8 mouse cellular contexts compared by ENCODE assay signal in genomic region chr3:121262521-121263204, GRCm38 (mm10). TPM values are rescaled to one million over a fixed set of nuclear protein-coding genes. Genes with fewer than 3 reads are reported as not detected.
DNase-seq lines count a peak whose midpoint lies in the region; ATAC-seq lines count a peak whose summit lies in the region.

No protein-coding gene starts in this region.

- H3K27me3 ChIP-seq in forebrain, embryonic 12.5 days: peaks cover 40% of the 10 kb centered on the region

- peak; percentile 14 for DNase-seq in NIH3T3 (ENCODE audit: low read depth)
- peak; percentile 53 to 64 for DNase-seq in heart, postnatal 36 days
- peak; percentile 25 to 36 for DNase-seq in left cerebral cortex, postnatal 14 days (ENCODE audit: low spot score in 2 of 2)
- DNase-seq in retina, postnatal 7 days (ENCODE audit: low read depth, low spot score): peak; percentile 41
- peak; percentile 47 to 59 for DNase-seq in urinary bladder, postnatal 36 days (ENCODE audit: low spot score in 2 of 2)

- peak overlapping the region; percentile 97 for H3K4me2 ChIP-seq in forebrain, embryonic 12.5 days

- peak; percentile 93 for ATAC-seq in forebrain, embryonic 12.5 days (ENCODE audit: low FRiP score)
- peak; percentile 42 for ATAC-seq in megakaryocyte, adult 5-6 weeks (ENCODE audit: poor library complexity, severe bottlenecking)

- intact Hi-C loops in heart, postnatal 36 days (cut with DNase I): no loop called here
- intact Hi-C loops in left cerebral cortex, postnatal 14 days (cut with DNase I): loop anchor here (5.0 kb wide), 1 partner anchor 90 kb away; the partner anchor contains the start of gene Rwdd3

- H3K4me1 ChIP-seq in brown adipose tissue, adult 24 weeks (ENCODE audit: control insufficient read depth, insufficient read depth, insufficient read length, low read length): no peaks in the 10 kb centered on the region
- H3K4me1 ChIP-seq in forebrain, embryonic 12.5 days: peaks cover 6% of the 10 kb centered on the region; the same call in 1 of the 2 replicates

- WGBS in forebrain, embryonic 12.5 days: under 1% methylated on average over 80 of the region's 97 CpGs

- peak overlapping the region; percentile 75 for H3K4me3 ChIP-seq in brown adipose tissue, adult 24 weeks (ENCODE audit: insufficient read depth, low read depth, low read length)
- H3K4me3 ChIP-seq in forebrain, embryonic 12.5 days (replicated peaks): peak overlapping the region; percentile 83

- H3K9ac ChIP-seq in forebrain, embryonic 12.5 days: peak overlapping the region; percentile 87

- H3K36me3 ChIP-seq in forebrain, embryonic 12.5 days (replicated peaks): no peaks in the 10 kb centered on the region

- H3K27ac ChIP-seq in brown adipose tissue, adult 24 weeks (replicated peaks; ENCODE audit: low read depth, low read length): no peak overlapping the region
- H3K27ac ChIP-seq in forebrain, embryonic 12.5 days: no peak overlapping the region

- no peaks in the 10 kb centered on the region for H3K9me3 ChIP-seq in forebrain, embryonic 12.5 days

RNA-seq across cellular contexts. Expression of gene Tmem56, which starts 20.2 kb away (rescaled TPM):
- polyA plus RNA-seq in brown adipose tissue, adult 24 weeks (2012; ENCODE audit: insufficient read depth, insufficient read length, missing spikeins): 2.8 and 8.4 TPM in 2 replicates
- polyA plus RNA-seq in forebrain, embryonic 12.5 days (2016; fragmentation: Nextera tagmentation; extraction: Ambion mirVana): 2.6 and 3.2 TPM in 2 replicates
- 1 to 10 TPM in 1 of 2 experiments, under 1 TPM in 1; 0.92 to 1.4 TPM for total RNA-seq in heart, postnatal 36 days (2021)
- total RNA-seq in left cerebral cortex, postnatal 14 days (2021): 10 to 100 TPM; 31.1 to 34.4 TPM
- total RNA-seq in megakaryocyte, adult 5-6 weeks (2015): 2.0 and 3.0 TPM in 2 replicates
- total RNA-seq in megakaryocyte, adult 5-6 weeks (2017): 0.70 and 1.7 TPM in 2 replicates

RNA-seq across cellular contexts. Expression of gene Alg14, which starts 28.9 kb away (rescaled TPM):
- polyA plus RNA-seq in brown adipose tissue, adult 24 weeks (2012; ENCODE audit: insufficient read depth, insufficient read length, missing spikeins): 50.0 and 73.2 TPM in 2 replicates
- polyA plus RNA-seq in forebrain, embryonic 12.5 days (2016; fragmentation: Nextera tagmentation; extraction: Ambion mirVana): 30.1 and 31.5 TPM in 2 replicates
- total RNA-seq in heart, postnatal 36 days (2021): 10 to 100 TPM; 11.9 to 13.4 TPM
- total RNA-seq in left cerebral cortex, postnatal 14 days (2021): 10 to 100 TPM; 17.1 to 18.5 TPM
- 21.9 and 26.9 TPM in 2 replicates for total RNA-seq in megakaryocyte, adult 5-6 weeks (2015)
- total RNA-seq in megakaryocyte, adult 5-6 weeks (2017): 7.8 and 18.7 TPM in 2 replicates

Comparison
In these comparisons a context has a peak if more than half of its experiments do, and no peak if none do; other contexts are left out.
1. RNA of gene Tmem56, which starts 20.2 kb away (total RNA-seq): 31.1 to 34.4 TPM in left cerebral cortex, postnatal 14 days; 0.70 to 3.0 TPM in megakaryocyte, adult 5-6 weeks and 0.92 to 1.4 TPM in heart, postnatal 36 days; every median in the first group is over 4 times any median in the second.
2. Peak in every context shown above with its lines, with median percentiles within 50 percentile points of each other: DNase-seq.